Mouse (Mus musculus) lung, postnatal 14 days (tissue): Measurements from ENCODE around the gene Chrne.

Source experiments
- DNase-seq: peaks from one replicate; pipeline ENCODE4 v3.0.0; 2021

Gene Chrne

DNA sequence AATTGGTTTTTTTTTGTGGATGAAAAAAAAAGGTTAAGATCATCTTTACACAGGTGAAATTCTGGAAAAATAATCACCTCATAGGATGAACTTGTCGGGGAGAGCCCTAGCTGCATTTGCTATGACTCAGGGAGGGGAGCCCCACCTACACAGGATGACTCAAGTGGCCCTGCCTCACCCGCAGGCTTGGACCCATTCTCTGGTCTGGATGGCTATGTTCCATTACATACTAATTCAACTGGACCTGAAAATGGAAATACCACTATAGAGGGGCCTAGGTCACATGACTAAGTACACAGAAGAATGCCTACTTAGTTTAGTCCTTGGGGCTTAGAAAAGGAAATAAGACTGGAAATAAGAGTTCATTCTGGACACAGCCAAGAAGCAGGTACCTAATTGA, 32.4 kb upstream of the Chrne start:
- no peak for DNase-seq

DNA sequence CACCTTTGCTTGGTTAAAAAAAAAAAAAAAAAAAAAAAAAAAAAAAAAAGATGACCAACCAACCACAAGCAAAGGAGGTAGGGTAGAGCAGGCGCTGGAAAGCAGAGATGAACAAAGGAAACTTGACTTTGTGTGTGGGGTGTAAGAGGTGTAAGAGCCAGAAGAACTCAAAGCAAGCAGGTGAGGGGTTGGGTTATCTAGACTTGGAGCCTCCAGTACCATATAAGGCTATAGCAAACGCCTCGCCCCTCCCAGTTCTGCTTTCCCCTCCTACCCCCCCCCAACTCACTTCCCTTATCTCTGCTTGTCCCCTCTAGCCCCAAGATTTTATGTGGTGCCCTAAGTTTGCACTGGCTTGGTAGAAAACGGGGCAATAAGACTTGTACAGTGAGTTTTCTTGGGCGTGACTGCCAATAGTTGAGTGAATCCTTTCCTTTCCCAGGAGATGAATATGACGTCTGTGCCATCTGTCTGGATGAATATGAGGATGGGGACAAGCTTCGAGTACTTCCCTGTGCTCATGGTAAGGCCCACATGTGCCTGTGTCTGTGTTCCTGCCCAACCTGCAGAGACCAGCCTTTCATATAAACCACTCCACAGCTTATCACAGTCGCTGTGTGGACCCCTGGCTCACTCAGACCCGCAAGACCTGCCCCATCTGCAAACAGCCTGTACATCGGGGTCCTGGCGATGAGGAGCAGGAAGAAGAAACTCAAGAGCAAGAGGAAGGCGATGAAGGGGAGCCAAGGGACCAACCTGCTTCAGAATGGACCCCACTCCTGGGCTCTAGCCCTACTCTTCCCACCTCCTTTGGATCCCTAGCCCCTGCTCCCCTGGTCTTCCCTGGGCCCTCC, 31.5 kb upstream of the Chrne start:
- DNase-seq, result no peak

DNA sequence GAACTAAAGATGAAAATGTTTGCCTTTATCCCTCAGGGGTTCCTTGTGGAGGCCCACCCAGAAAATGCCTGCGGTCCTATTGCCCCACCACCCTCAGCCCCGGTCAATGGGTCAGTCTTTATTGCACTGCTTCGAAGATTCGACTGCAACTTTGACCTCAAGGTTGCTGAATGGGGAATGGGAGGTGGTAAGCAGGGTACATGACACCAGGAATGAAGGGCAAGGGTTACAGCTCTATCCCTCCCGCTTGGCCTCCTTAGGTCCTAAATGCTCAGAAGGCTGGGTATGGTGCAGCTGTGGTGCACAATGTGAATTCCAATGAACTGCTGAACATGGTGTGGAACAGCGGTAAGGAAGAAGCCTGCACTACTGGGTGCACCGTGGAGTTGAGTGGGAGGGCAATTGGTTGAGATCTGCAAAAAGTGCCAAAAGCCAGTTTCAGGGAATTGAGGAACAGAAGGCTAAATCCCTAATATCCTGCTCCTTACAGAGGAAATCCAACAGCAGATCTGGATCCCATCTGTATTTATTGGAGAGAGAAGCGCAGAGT, 30.2 kb upstream of the Chrne start:
- no peak for DNase-seq

DNA sequence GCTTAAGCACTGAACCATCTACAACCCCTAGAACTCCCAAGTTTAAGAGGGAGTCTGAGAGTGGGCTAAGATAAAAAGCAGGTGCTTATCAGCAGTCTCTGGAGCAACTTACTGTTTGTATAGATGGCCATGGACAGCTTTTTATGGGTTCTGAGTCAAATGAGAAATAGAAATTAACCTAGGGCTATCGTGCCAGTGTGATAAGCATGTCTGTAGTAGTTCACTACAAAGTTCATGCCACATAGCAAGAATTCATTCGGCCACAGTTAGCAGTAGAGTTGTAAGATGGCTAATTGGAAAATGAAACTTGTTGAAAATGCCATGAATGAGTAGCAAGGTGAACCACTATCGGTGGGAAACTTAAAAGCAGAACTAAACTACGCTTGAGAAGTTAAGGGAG, 29.5 kb upstream of the Chrne start:
- no peak for DNase-seq

DNA sequence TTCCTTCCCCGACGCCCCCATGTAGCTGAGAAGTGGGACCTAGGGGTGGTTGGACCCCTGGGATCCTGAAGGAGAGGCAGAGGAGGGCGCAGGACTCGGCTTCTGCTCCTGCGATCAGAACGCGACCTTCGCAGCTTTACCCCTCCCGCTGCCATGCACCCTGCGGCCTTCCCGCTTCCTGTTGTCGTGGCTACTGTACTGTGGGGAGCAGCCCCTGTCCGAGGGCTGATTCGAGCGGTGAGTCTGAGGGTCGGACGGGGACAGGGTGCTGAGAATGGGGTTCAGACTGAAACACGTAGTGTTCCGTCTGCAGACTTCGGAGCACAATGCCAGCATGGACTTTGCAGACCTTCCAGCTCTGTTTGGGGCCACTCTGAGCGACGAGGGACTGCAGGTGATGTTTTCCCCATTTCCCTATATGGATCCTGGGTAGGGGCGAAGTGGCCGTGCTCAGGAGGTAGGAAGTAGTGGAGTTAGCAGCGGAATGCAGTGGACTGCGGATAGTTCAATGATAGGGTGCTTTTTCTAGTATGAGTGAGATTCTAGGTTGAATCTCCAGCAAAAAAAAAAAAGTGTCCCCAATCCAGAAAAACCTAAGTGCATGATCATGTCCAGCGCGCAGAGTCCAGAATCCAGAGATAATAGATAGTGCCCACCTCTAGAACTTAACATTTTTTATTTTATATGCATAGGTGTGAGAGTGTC, 28.9 kb upstream of the Chrne start:
- DNase-seq, result no peak

DNA sequence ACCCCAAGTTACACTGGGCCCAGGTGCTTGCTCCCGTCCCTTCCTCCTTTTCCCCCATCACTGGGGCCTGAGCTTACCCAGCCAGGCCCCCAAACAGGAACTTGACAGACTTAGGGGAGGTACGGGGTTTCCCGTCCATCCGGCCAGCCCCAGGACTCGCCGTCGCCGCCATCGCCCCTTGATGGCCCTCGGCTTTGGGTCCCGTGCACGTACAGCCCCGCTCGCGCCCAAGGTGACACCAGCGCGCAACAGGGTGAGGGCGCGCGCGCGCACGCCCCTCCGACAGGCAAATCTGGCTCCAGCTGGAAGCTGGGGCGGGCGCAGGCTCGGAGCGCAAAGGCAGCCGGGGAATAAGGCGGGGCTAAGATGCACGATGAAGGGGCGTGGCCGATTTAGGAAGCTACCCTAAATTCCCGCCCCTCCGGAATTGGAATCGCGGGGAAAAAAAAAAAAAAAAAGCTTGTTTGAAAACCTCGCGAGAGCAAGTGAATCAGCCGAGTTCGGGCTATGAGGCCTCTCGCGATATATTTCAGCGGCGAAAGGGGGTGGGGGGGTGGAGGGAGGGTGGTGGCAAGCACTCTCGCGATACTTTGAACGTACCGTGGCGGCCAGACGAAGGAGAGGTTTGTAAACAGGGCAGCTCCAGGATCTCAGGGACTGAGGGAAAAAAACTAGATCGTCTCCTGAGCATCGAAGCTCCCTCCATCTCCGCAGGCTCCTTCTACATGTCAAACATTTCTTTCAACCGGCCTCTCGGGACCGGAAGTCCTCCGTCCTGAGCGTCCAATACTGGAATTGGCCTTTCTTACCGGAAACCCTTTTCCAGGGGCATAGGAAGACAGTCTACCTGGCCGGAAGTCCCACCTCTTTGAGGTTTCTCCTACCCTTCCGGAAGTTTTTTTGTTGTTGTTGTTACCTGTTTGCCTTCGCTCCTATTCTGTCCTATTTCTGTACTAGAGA, 28.0 kb upstream of the Chrne start, which contains the start of the genes Rnf167 and Slc25a11:
Gene Rnf167 (plus strand): TSS at position 545 of the 960 bp plus-strand sequence.
Gene Slc25a11 (minus strand): TSS at position 789 of the 960 bp plus-strand sequence.
- peak; percentile 97 for DNase-seq

DNA sequence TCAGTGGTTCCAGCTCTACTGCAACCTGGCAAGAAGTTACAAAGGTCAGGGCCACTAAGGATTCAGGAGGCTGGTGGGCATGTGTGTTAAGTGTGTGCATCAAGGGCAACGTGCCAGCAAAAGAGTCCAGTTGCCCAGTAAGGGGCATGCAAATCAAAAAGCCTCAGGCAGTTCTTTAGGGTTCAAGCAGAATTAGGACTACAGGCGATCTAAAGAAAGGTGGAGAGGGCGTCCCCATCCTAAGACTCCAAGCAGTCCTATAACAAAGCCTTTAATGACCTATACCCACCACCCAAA, 27.2 kb upstream of the Chrne start:
- no peak for DNase-seq

DNA sequence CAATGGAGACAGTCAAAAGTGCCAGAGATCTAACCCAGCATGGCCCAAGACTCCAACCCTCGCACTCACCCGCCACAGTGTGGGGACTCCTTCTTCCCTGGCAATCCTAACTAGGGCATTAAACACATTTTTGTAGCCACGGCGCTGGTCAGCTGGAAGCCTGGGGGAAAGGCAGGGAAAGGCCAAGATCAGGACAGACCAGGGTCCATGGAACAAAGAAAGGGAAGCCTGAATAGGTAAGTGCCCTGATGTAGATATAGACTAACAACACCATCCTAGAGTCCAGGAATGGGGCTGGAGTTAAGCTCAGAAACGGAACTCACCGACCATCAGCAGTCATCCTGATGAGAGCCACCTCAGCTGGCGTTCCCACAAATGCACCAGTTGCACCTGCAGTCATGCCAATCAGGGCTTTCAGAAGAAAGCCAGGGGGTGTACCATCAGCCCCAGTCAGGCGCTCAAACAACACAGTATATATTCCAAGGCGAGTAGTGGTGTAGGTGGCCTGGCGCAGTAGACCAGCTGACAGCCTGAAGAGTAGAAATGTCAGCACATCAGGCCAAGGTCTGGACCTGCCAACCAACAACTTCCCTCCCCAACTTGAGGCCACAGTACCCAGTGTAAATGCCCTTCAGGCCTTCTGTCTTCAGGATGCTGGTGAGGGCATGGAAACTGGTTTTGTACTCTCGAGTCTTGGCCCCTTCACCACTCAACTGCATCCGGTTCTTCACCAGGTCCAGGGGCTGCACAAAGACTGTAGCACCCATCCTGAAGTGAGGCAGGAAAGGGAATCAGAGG, 26.6 kb upstream of the Chrne start:
- no peak for DNase-seq

DNA sequence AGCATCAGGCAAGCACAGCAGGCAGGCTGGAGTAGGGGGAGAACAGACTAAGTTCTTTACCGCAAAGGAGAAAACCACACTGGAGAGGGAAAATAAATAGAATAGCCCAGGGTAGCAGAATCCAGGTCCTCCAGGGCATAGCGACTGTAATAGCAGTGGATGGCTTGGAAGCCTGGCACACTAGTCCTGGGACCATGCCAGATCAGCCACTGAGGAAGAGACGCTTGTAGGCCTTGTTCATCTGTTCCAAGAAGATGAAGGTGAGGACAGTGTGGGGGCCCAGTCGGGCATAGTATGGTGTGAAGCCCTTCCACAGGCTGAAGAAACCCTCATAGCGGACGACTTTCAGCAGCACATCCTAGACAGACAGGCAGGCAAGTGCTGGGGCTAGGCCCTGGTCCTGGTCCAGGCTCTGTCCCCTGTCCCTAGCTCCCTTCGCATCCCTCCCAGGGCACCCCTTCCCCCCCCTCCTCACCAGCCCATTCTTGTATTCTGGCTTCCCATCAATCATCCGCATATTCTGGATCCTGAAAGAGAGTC, 25.6 kb upstream of the Chrne start:
- DNase-seq, result no peak

DNA sequence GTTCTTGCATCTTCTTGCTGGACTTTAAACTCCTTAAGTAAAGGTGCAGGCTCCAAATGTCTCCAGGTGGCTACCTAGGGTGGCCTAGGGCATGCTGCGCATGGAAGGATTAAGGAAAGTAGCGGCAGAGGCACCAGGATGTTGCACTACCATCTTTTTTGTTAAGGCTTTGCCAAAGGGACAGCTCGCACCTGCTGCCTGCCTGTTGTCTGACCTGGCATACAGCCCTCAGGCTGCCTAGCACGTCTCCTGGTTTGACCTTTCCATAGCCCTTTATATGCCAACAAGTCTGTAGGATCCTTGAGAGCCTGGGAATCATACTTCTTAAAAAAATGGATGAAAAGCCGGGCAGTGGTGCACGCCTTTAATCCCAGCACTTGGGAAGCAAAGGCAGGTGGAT, 24.0 kb upstream of the Chrne start:
- DNase-seq, result no peak

DNA sequence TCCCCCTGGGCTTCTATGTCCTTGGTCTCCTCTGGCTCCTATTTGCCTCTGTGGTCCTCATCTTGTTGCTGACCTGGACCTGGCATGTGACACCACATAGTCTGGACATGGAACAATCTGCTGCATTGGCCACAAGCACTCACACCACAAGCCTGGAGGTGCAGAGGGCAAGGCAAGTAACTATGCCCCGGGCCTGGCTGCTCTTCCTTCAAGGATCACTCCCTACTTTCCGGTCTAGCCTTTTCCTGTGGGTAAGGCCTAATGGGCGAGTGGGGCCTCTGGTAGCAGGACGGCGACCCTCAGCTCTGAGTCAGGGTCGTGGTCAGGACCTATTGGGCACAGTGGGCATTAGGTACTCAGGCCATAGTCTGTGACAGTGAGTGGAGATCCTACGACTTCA, 22.2 kb upstream of the Chrne start:
- DNase-seq, result no peak

DNA sequence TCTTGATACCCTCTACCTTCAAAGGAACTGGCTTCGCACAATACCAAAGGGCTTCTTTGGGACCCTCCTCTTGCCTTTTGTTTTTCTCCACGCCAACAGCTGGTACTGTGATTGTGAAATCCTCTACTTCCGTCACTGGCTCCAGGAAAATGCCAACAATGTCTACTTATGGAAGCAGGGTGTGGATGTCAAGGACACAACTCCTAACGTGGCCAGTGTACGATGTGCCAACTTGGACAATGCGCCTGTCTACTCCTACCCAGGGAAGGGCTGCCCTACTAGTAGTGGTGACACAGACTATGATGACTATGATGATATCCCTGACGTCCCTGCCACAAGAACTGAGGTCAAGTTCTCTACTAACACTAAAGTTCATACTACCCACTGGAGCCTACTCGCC, 21.0 kb upstream of the Chrne start:
- DNase-seq, result no peak

DNA sequence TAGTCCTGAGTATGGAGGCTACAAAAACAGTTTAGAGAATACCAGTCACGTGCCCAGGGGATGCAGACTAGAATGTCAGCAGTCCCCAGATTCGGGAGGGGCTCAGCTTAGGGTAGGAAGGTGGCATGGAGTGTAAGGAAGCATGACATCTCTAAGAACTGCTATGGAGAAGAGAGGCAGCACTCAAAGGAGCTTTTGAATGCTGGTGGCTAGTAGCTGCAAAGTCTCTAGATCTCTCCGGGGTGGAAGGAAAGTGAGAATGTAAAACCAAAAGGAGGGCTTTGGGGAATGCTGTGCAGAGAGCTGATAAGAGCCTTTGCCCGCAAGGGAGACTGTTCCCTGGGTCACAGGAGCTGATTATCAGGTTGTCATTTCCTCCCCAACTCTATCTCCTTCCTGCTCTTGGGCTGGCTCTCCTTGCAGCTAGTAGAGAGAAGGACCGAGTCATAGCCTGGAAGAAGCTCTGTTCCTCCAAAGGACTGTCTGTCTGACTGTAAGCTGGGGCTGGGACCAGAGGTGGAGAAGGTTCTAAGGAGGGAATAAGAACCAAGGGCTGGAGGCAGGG, 19.8 kb upstream of the Chrne start, which contains the start of gene Gp1ba:
Gene Gp1ba (plus strand): TSS at position 409 of the 565 bp plus-strand sequence.
- no peak for DNase-seq

DNA sequence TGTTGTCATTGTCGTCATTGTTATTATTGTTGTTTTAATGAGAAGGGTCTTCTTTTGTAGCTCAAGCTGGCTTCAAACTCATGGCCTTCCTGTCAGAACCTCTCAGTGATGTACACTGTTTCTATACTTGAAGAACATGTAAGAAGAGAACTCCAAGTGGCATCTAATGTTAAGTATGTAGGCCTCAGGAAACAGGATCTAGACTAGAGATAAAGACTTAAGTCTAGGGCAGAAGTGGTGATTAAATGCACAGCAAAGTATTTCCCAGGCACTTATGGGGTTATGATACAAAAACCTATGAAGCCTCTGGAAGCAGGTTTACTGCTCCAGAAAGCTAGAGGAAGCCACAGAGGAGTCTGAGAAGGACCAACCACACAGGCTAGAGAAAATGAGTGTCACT, 19.3 kb upstream of the Chrne start:
- no peak for DNase-seq

DNA sequence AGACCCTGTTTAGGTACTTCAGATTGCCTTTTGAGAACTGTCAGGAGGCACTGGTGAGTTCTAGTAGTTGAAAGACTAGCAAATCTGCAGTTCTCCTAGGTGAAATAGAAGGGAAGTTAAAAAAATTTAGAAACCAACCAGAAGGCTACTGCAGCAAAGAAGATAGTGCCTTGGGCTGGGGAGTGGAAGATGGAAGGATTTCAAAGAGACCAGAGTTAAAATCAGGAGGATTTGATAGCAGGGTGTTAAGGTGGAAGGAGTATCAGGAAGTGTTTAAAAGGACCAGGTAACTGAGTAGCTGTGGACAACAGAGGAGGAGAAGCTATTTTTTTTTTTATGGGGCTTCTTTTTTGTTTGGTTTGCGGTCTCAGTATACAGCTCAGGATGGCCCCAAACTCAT, 18.7 kb upstream of the Chrne start:
- no peak for DNase-seq

DNA sequence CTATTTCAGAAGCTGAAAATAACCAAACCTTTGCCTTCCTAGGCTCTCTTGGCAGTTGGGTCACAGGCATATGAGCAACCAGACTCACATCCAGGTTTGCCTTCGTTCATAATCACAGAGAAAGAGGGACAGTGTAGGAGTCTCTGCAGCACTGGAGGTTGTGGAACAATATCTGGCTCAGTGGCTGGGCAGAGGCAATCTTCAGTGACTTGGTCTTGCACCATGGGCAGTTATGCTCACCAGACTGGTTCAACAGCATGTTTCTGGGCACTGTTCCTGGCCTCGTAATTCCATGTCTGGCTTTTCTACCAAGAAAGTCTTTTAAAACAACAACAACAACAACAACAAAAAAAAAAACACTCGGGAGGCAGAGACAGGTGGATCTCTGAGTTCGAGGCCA, 16.6 kb upstream of the Chrne start:
- no peak for DNase-seq

DNA sequence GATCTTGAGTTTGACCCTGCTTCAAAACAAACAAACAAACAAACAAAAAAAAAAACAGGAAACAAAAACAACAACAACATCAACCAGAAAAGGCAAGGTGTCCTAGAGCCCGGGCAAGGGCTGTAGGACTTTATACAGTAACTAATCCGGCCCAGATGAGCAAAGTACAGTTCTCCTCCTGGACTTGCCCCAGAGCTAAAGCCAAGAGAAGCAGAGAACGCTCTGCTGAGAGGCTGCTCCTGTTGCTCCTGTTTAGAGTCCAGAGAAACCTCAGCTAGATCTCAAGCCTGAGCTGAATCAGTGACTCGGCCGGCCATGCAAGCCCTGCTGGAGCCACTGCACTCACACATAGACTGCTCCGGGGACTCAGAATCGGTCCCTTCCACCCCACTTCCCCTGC, 11.1 kb upstream of the Chrne start:
- DNase-seq, result no peak

DNA sequence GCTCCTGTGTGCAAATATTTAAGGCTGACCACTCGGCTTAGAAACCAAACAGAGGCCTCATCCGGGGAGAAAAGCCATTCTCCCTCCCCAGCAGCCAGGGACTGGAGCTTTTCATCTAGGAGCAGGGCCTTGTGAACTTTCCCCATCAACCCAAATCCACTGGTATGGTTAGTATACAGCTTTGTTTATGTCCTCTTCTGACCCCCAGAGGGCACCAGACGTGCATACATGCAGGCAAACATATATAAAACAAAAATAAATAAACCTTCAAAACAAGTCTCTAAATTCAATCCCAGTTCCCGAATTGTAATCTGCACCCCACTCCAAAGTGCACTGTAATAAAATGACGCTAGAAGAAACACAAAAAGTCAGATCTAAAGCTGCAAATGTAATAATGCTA, 10.5 kb upstream of the Chrne start:
- no peak for DNase-seq

DNA sequence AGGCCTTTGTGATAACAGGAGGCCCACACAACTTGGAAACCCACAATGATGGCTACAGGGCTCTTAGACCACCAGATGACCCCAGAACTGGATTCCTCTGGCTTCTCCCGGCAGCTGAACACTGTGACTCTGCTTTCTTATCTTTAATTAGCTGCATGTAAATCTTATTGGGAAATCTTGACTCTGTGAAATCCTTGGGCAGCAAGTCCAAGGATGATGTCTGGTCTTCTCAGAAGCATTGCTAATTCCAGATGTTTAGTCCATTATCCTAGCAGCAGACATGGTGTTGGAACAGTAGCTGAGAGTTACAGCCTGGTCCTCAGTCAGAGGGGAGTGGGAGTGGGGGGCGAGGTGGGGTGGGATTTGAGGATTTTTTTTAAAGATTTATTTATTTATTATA, 9.4 kb upstream of the Chrne start:
- DNase-seq, result no peak

DNA sequence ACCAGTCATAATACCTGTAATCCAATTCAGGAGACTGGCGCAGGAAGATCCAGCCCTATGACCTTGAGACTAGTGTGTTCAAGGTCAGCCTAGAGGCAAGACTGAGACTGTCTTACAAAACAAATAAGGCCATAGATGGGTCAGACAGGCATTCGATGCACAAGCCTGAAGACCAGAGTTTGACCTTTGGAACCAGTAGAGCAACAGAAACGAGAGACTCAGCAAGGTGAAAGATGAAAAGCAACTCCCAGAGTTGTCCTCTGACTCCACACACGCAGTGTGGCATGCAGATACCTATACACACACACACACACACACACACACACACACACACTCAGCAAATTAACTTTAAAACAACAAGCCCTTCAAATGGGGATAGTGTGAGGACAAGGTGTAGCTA, 7.9 kb upstream of the Chrne start:
- DNase-seq, result no peak

DNA sequence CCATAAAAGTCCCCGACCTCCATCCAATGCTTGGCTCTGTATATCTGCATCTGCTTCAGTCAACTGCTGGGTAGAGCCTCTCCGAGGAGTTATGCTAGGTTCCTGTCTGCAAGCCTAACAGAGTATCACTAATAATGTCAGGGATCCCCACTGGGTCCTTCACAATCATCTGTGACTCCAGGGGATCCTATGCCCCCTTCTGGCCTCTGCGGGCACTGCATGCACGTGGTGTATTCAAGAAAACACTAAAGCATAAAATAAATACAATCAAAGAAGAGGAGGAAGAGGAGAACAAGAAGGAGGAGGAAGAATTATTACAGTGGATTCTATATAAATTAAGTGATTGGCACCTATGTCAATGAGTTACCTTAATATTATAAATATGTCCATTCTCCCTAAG, 6.5 kb upstream of the Chrne start:
- peak; percentile 61 for DNase-seq
